Mouse (Mus musculus) gastrocnemius, adult 8-10 months (tissue): ENCODE measurements around the gene Filip1. TPM values are rescaled to one million over a fixed set of nuclear protein-coding genes. Genes with fewer than 3 reads are reported as not detected.
"Not testable (repeated sequence)": the region's sequence is repeated elsewhere in the genome, so short reads cannot be mapped to it uniquely, and the experiment has no call there.

Experiments
- DNase-seq, 2 experiments: peaks; one replicate each; pipeline ENCODE4 v3.0.0; 2022; ENCODE audit warnings: low spot score in 2 of 2
- total RNA-seq, 4 experiments: library from RNA; stranded (reverse); gene quantifications; 2 replicates each; pipeline ENCODE4 v1.2.4; 2022

The Filip1 gene
- total RNA-seq: 100 to 1,000 TPM in 2 of 4 experiments, 10 to 100 TPM in 2; 92.2 to 133 (median 106) TPM

DNA sequence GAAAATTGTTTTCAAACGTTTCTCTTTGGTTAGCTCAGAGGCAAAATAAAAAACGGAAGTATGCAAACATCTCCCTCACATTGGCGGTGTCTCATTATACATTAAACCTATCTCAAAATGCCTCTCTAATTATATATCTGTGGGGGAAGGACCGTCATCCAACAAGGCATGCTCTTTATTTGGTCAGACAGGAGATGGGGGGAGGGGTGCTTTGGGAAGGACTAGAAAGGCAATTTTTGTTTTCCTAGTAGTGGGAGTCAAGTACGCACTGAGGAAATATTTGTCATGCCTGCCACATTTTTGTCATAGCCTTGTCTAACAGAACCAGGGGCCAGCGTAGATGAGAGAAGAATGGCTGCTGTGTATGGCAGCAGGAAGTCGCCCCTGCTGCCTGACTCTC lies at the start of gene Filip1:
Filip1 (minus strand) TSS at position 101 of the 400 bp plus-strand sequence.
- DNase-seq: no peak

DNA sequence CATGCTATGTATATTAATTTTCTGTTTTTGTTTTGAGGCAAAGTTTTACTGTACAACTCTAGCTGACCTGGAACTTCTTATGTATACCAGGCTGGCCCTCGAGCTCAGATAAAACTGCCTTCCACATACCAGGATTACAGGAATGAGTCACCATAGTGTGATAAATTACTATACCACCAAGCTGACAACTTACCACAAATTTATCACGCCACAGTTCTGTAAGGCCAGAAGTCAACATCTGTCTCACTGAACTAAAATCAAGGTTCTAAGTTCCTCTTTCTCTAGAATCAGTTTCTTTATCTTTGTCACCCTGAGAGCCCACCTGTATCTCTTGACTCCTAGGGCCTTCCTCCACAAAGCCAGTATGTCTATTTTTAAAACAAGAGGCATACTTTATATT lies 45.0 kb upstream of the Filip1 start:
- no peak for DNase-seq

DNA sequence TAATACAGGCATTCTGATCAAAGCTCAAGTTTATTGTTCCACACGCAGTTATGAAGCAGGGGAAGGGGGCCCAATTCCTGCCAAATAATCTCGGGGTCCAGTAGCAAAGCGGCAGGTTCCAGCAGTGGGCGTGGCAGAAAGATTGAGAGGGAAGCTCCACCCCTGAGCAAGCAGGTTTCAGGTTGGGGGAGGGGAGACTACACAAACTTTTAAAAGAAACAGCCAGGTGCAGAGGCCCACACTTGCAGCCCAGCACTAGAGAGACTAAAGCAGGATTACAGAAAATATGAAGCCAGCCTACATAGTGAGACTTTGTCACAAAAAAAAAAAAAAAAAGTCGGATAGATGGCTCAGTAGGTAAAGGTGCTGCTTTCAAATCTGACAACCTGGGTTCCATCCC lies 40.3 kb upstream of the Filip1 start:
- no peak for DNase-seq

DNA sequence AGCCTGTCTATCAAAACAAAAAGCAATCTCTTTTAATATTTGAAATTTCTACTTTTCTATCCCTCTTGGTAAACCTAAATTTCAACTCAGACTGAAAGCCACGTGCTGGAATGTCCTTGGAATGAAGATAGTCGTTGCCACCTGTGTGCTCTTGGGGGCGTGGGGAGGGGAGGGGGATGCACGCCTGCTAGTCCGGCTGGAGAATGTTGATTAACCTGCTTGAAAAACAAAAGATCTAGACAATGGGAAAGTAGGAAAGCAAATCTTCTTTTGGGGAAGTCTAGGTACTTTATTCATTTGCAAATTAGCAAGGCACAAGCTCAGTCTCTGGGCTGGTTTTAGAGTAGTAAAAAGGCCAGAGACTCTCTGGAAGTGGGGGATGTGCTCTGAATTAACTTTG lies 36.6 kb upstream of the Filip1 start:
- DNase-seq: not testable (repeated sequence)

DNA sequence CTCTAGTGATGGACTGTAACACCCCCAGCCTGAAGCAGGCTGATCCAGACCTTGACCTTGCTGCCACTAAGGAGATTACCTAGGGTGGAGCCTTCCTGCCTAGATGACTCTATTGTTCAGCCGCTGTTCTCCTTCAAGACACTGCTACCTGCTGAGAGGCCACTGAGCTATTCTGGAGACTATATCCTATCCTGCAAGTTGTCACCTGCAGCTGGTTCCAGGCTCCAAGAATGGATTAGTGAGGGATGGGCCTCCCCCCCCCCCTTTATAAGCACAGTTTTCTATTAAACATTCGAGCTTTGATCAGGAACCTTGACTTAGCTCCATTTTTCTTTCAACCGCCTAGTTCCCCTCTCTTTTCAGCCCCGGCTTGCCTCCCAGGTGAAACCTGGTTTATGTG lies 31.6 kb upstream of the Filip1 start:
- not testable (repeated sequence) for DNase-seq

DNA sequence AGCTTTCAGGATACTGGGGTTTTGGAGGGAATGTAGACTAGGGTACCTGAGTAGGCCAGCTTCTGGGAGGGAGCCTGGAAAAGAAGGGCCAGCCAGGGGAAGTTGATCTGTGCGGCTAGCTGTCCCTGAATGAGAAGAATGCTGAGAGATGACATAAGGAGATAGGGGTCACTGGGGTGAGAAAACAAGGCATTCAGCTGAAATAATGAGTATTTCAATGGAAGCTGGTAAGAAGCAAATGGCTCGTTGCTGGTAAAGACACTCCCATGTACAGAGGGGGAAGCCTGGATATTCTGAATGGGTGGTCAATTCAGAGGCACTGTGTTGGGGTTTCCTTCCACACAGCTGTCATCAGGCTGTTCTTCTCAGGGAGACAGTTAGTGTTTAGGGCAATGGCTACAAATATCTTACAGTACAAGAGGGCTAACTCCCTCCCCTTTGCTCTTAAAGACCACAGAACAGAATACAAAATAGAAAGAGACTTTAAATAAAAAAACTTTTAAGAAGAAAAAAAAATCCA lies 26.7 kb upstream of the Filip1 start:
- DNase-seq: no peak

DNA sequence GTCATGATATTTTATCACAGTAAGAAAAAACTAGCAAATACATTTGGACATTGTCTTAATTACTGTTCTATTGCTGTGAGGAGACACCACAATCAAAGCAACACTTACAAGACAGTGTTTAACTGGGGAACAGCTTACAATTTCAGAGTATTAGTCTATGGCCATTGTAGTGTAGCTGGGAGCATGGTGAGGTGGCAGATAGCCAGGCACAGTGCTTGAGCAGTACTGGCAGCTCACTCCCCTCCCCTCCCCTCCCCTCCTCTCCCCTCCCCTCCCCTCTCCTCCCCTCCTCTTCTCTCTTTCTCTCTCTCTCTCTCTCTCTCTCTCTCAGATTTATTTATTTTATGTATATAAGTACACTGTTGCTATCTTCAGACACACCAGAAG lies 25.3 kb upstream of the Filip1 start:
- DNase-seq: no peak

DNA sequence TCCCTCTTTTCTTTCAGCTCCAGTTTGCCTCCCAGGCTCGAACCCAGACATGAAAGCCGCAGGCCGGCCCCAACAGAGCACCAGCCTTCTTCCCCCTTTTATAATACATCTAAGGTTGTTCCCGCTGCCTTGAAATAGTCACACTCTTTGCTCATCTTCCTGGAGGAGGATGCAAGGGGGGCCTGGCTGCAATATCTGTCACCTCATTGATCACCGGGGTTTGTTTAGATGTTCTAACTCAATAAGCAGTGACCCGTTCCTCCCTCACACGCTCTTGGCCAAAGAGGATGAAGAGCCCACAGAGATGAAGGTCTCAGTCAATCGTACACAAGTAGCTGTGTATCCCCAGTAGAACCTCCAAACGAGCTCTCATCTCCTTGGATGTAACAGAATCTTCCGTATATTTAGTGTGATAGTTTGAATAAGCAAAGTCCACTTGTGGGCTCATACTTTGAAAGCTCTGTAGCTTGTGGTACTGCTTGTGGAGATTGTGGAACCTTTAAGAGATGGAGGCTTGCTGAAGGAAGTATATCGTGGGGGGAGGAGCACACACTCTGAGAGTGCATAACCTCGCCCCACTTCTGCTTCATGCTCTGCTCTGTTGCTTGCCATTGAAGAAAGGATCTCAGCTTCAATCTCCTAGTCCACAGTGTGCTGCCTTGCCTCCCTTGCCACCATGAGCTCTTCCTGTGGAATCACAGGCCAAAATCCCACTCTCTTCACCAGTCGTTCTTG lies 24.8 kb upstream of the Filip1 start:
- no peak for DNase-seq

DNA sequence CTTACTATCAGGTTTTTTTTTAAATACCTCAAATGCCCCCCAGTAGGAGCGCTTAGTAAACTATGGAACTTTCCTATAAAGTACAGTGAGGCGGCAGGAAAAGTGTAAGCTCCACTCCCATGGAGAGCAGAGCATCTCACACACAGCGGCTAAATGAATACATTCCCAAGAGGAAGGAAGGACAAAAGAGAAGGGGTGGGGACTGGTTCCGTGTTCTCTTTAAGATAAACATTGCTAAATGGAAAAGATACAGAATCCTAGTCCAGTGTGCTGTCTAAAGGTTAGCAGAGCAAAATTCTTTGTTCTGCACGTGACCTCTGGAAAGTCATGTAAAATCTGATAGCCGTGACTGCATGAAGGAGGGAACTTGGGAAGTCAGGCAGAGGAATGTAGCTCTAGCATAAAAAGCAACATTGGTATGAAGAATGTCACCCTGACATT lies 13.9 kb upstream of the Filip1 start:
- no peak for DNase-seq

DNA sequence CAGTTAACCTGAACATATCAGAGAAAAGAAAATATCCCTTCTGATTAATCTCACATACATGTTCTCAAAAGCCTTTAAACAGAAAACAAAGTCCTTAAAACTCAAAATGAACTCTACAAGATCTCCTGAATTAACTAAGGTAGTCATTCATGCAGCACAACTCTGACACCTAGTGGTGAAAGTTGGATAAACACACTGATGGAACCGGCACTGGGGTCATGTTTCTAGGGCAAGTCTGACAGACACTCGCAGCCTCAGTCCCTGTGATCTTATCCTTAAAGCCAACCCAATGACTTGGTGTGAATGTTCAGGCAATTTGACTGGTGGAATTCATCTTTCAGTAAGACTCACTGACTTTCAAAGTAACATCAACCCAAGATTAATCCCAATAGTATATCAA lies 13.4 kb upstream of the Filip1 start:
- peak; percentile 28 to 37 for DNase-seq

DNA sequence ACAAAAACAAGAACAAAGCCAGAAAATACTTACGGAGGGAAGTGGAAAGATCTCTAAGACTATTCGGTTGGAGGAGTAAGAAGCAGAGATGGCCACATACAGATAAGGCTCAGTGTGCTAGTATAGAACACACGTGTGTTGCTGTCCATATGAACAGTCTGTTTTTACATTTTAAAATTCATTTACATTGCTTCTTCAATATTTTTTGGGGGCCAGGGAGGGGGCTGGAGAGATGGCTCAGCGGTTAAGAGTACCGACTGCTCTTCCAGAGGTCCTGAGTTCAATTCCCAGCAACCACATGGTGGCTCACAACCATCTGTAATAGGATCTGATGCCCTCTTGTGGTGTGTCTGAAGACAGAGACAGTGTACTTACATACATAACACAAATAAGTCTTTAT lies 12.7 kb upstream of the Filip1 start:
- not testable (repeated sequence) for DNase-seq

DNA sequence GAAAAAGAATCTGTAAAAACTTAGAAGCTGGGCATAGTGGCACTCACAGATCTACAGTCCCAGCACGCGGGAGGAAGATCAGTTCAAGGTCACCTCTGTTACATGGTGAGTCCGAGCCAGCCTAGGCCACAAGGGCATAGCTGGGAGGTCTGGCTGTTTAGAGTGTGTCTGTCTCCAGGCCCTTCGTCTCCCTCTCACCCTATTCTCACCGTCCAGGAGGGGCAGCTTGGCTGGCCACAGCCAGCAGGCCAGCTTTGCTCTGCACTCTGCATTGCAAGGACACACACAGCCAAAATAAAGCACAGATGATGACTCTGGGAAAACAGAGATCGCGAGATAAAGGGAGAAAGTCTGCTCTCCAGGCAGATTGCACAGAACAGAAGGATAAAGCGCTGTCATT lies 10.2 kb upstream of the Filip1 start:
- DNase-seq: no peak

DNA sequence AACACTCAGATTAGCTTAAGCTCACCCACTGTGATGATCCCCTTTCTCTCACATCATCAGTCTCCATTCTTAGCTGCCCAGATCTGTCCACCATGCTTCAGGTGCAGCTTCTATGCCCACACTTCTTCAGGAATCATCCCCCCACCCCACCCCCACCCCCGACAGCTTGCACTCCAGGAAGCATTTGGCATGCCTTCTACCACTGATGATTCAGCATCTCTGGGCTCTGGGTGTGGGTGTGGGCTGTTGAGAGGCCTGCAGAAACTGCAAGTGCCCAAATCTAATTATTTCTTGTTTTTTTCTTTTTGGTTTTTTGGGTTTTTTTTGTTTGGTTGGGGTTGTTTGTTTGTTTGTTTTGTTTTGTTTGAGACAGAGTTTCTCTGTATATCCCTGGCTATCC lies 9.0 kb upstream of the Filip1 start:
- no peak for DNase-seq

DNA sequence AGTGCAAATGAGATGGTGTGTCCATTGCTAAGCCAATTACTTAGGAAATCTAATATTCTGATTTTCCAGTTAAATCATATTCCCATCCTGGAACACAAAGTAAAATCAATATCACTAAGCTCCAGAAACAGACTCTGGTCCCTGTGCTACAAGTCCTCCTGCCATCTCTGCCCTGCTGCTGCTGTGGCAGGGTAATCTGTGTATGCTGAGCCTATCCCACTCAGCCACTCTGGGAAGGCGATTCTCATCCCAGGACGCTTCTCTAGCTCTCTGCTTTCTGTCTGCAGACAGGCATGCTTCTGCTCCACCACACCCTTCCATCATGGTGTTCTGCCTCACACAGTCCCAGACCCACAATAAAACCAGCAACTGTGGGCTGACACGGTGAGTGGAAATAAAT lies 7.8 kb upstream of the Filip1 start:
- no peak for DNase-seq

DNA sequence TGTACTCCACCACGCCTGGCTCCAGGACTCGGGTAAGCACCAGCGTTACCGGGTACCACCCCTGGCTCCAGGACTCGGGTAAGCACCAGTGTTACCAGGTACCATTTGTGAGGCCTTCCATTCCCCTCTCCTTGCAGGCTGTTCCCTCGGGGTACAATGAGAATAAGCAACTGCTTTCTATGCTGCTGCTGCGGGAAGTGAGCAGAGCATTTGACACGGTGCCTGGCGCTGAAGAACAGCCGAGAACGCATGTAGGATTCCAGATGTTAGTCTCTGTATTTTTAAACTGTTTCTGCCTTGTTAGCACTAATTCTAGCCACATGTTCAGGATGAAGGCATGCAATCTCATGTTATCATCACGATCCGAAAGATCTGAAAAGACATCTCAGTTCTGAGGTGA lies 635 bp downstream of the Filip1 start:
- DNase-seq: no peak

DNA sequence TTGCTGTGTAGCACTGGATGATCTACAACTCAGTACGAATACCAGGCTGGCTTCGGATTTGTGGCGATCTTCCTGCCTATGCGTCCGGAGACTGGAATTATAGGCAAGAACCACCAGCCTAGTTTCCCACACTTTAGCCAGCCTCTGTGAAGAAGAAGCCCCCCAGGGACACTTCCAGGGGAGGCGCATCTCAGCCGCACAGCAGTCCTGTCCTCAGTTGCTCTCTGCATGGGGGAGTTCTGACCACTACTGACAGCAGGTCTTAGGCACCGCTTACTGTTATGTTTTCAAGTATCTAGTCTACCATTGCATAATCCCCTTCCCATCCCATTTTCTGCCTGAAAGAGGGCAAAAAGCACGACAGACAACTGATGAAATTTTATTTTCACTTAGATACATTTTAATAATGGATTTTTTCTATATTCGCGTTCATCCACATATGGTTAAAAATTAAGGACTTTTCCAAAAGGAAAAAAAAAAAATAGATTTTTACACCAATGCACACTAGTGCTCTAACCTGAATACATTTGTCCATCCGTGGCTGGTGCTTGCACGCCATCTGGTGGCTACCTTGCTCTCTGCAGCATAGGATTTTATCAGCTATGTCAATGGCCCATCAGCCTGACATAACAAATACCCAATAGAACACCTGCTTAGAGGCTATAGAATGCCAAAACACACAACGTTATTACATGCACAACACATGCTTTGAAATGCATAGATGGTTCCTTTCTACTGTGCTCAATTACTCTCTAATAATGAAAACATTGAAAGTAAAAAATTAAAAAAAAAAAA lies 10.1 kb downstream of the Filip1 start:
- DNase-seq: peak; percentile 67 to 72

DNA sequence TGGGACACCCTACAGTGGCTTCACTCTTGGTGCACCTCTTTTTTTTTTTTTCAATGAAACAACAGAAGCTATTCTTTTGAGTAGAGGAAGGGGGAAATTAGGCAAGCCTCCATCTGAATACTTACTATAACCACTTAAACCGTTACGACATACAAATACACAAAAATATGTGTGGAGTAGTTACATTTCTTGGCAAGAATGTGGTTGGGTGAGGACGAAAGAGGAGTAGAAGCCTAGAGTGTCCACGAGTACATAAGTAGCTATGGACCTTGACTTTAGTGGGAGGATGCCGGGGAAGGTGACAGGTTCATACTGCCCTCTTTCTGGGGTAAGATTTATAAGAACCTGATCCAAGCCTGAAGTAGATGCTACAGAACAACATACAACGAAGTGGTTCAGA lies 15.4 kb downstream of the Filip1 start:
- DNase-seq: no peak

DNA sequence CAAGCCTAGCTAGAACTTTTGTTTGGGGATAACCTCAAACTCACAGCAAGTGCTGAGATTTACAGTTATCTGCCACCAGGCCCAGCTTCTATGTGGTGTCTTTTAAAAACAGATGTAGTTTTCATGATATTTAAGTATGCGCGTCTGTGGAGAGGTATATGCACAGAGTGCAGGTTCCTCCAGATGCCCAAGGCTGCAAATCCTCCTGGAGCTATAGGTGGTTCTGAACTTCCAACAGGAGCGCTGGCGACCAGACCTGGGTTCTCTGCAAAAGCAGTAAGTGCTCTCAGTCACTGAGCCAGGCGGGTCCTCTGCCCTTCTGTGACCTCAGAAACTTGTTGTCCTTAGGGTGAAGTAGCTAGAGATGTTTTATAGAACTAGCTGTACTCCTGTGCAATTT lies 18.4 kb downstream of the Filip1 start:
- DNase-seq: no peak

DNA sequence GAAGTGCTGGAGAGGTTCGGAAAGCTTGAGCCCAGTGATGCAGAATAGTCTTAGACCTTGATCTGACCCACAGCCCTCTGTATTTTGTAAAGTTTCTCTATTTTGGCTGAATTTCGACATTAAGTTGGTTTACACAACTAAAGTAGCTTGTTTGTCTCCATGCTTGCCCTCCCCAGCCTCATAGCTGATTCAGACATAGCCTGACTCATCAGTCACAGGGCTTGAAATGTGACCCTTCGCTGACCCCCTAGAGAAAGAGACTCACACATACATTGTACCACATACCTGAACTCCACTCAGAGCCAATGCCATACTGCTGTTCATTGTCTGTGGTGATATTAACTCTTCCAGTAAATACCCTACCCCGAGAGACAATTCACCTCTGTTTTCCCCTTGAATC lies 19.6 kb downstream of the Filip1 start:
- DNase-seq: no peak

DNA sequence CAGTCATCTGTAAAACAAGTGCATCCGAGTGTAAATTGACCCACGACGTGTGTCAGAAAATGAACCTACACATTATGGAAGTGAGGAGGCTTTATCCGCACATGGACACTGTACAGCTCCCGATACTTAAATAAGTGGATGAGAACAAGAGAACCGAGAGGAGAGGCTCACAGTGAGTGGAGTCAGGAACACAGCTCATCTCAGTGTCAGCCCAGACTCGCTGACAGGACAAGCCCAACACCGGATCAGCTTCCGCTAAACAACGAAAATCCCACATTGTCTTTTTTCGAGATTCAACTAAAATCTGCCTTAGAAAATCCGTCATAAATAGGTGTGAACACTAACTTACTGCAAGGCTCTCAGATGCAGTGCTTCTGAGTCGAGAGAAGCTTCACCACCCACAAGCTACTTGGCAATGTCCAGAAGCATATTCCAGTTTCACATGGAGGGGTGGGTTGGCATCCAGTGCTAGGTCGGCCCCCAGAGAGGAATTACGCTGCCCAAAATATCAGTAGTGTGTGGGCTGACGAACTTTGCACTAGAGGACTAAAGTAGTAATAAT lies 22.1 kb downstream of the Filip1 start:
- no peak for DNase-seq

DNA sequence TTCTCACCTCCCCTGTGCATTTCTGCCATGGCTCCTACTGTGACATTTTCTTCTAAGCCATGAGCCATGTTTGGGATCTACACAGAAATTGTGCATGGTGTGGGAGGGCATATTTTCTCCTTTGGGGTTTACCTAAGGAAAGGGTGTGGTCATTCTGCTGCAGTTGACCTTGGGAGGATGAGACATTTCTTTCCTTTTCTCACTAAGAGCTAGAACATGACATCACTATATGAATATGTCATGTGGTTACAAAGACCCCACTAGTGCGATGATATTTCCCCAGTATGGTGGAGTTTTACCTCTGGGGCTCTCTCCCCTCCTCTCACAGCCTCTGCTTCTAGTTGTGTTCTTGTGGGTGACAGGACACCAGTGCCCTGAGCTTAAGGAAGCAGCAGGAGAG lies 22.9 kb downstream of the Filip1 start:
- DNase-seq: no peak

DNA sequence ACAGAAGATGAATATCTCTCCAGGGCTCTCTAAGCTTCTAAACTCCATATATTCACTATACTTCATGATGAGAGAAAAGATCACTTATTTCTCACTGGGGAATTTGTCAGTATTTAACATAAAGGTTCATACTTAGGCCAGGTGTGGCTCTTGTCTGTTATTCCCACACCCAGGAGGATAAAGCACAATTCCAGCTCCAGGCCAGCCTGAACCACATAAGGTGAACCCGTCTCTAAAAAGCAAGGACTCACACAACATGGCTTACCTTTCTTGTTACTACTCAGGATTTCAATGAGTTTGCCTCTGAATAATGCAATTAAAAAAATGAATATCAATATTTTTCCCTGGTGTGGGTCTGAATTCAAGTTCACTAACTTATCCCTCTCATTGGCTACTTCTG lies 23.6 kb downstream of the Filip1 start:
- no peak for DNase-seq
